Comparison of ENCODE assay signal across 16 mouse cellular contexts in the genomic region with DNA sequence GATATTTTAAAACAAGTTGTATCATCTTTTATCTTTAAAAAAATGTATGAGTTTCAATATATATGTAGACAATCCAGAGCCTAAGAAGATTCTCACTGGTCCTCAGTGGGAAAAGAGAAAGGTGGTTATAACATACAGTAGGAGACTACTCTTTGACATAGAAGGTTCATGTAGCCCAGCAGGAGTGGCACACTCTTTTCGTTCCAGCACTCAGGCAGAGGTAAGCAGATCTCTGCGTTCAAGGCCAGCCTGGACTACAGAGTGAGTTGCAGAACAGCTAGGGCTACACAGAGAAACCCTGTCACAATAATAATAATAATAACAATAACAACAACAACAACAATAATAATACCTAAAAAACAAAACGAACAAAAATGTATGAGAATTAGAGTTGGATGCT.
"Had no signal": no experiment of that assay in that cellular context is flagged by ENCODE, and none has a peak within 500 bp of the region (broad histone marks: within the 10 kb centered on the region; RNA-seq: fewer than 3 reads in every experiment).

No protein-coding gene starts in this region.

- H3K9ac ChIP-seq: neural tube, embryonic 13.5 days; neural tube, embryonic 15.5 days; stomach, embryonic 15.5 days had no signal

- H3K36me3 ChIP-seq: neural tube, embryonic 13.5 days; neural tube, embryonic 15.5 days; stomach, embryonic 15.5 days had no signal

- H3K4me2 ChIP-seq: neural tube, embryonic 13.5 days; neural tube, embryonic 15.5 days; stomach, embryonic 15.5 days had no signal

- H3K27ac ChIP-seq: neural tube, embryonic 13.5 days; neural tube, embryonic 15.5 days; stomach, embryonic 15.5 days; stomach, postnatal 0 days had no signal

- H3K4me3 ChIP-seq: neural tube, embryonic 13.5 days; neural tube, embryonic 15.5 days; stomach, embryonic 15.5 days had no signal

- DNase-seq: retina, postnatal 1 day; right cerebral cortex, adult 18-20 months; right cerebral cortex, postnatal 14 days; right cerebral cortex, postnatal 25 days; right cerebral cortex, postnatal 4 days; spleen, adult 18-20 months; thymus, adult 18-20 months; thymus, adult 2 months; thymus, postnatal 14 days; thymus, postnatal 25 days; thymus, postnatal 36 days; thymus, postnatal 4 days had no signal

- H3K4me1 ChIP-seq: neural tube, embryonic 13.5 days; neural tube, embryonic 15.5 days had no signal

- H3K9me3 ChIP-seq: neural tube, embryonic 13.5 days; neural tube, embryonic 15.5 days; stomach, embryonic 15.5 days had no signal

- H3K27me3 ChIP-seq: neural tube, embryonic 13.5 days; neural tube, embryonic 15.5 days; stomach, embryonic 15.5 days had no signal
